Mouse (Mus musculus) heart, postnatal 0 days (tissue): ENCODE data around the gene Rai1. TPM values are rescaled to one million over a fixed set of nuclear protein-coding genes. Genes with fewer than 3 reads are reported as not detected.

Experiments used
- ATAC-seq: fragments of 200-750 bp; cut with Nextera tagmentation; 2 replicates; pipeline ENCODE4 v1.8.0; 2017; ENCODE audit warnings: low read depth, moderate number of reproducible peaks, moderate library complexity; ENCODE audit not compliant: insufficient read depth
- DNase-seq: peaks from one replicate; pipeline ENCODE4 v3.0.0-alpha.2; 2016; ENCODE audit warnings: low spot score
- H3K27ac ChIP-seq: fragments of 300-500 bp; sonication (generic); 2 replicates; pipeline ENCODE4 v1.5.1; 2014; ENCODE audit warnings: low read depth, mild to moderate bottlenecking
- H3K27me3 ChIP-seq: fragments of 300-500 bp; sonication (generic); 2 replicates; pipeline ENCODE4 v1.6.1; 2014; ENCODE audit warnings: low read length, mixed read lengths; ENCODE audit not compliant: control insufficient read depth, insufficient read depth
- H3K36me3 ChIP-seq: fragments of 300-500 bp; sonication (generic); replicated peaks from 2 replicates; pipeline ENCODE4 v1.6.1; 2014; ENCODE audit warnings: low read length, mixed read lengths; ENCODE audit not compliant: control insufficient read depth, insufficient read depth
- H3K4me1 ChIP-seq: fragments of 300-500 bp; sonication (generic); 2 replicates; pipeline ENCODE4 v1.6.1; 2014; ENCODE audit warnings: antibody characterized with exemption; ENCODE audit not compliant: control insufficient read depth, insufficient read depth
- H3K4me2 ChIP-seq: fragments of 300-500 bp; sonication (generic); 2 replicates; pipeline ENCODE4 v1.6.1; 2014; ENCODE audit warnings: low read depth, mild to moderate bottlenecking, low read length, moderate library complexity
- H3K4me3 ChIP-seq: fragments of 300-500 bp; sonication (generic); 2 replicates; pipeline ENCODE4 v1.5.1; 2014; ENCODE audit warnings: low read depth, low read length
- H3K9ac ChIP-seq: fragments of 300-500 bp; sonication (generic); replicated peaks from 2 replicates; pipeline ENCODE4 v1.6.1; 2014; ENCODE audit warnings: low read depth, low read length, mixed read lengths
- H3K9me3 ChIP-seq: fragments of 300-500 bp; sonication (generic); replicated peaks from 2 replicates; pipeline ENCODE4 v1.6.1; 2016; ENCODE audit warnings: low read length; ENCODE audit not compliant: control insufficient read depth
- CTCF ChIP-seq: IDR thresholded peaks from 2 replicates; pipeline ENCODE4 v1.5.1; 2016; ENCODE audit warnings: antibody characterized with exemption, control low read depth, low read depth
- EP300 ChIP-seq: IDR thresholded peaks from 2 replicates; pipeline ENCODE4 v1.6.1; 2016; ENCODE audit warnings: antibody characterized with exemption, low read depth
- WGBS: fragments of 180-500 bp; shearing (Covaris S2); extraction: QIAGEN DNeasy Blood & Tissue Kit; methylation state at CpG from one replicate; pipeline ENCODE4 v1.1.7; 2014; 5-methylcytosine and 5-hydroxymethylcytosine counted together
- microRNA-seq: library from miRNA; unstranded; fragments of <30 nt; microRNA quantifications from one replicate; pipeline ENCODE4, GENCODE M21; 2016
- polyA plus RNA-seq: library from polyadenylated mRNA; unstranded; fragments of >200 nt; fragmentation: Nextera tagmentation; extraction: Ambion mirVana; gene quantifications from 2 replicates; pipeline ENCODE4 v1.2.1, GENCODE M21; 2015
- total RNA-seq: library from RNA; depleted of rRNA; stranded (reverse); fragments of >200 nt; gene quantifications from 2 replicates; pipeline ENCODE4 v1.2.3, GENCODE M21; 2014; ENCODE audit warnings: low replicate concordance; rRNA removed

Gene Rai1
- total and polyA plus RNA-seq, 2 experiments from 2014 or later, result 10.2 to 28.1 TPM

GRCm38 (mm10) chr11:60235351-60235750, 130.5 kb downstream of the Rai1 start:
- Histone ChIP-seq H3K9me3 (no peaks in the 10 kb centered on the region), H3K4me2 (no peak overlapping the region), H3K4me3 (no peak overlapping the region), H3K4me1 (peaks cover 12% of the 10 kb centered on the region), H3K9ac (no peak overlapping the region), H3K27me3 (no peaks in the 10 kb centered on the region), H3K36me3 (peaks cover 27% of the 10 kb centered on the region), H3K27ac (no peak overlapping the region)
- 91% methylated on average over 5 of the region's 5 CpGs for WGBS
- TF ChIP-seq EP300 (no peak), CTCF (no peak)
- ATAC-seq (no peak), DNase-seq (no peak)

GRCm38 (mm10) chr11:60240509-60240908, 135.7 kb downstream of the Rai1 start:
- Histone ChIP-seq H3K36me3 (peaks cover 53% of the 10 kb centered on the region), H3K4me2 (no peak overlapping the region), H3K9me3 (no peaks in the 10 kb centered on the region), H3K27ac (no peak overlapping the region), H3K4me3 (no peak overlapping the region), H3K9ac (no peak overlapping the region), H3K27me3 (no peaks in the 10 kb centered on the region), H3K4me1 (0 out of 2 replicates have a peak, but pooled peaks cover 3% of the 10 kb centered on the region)
- TF ChIP-seq EP300 (no peak), CTCF (no peak)
- DNase-seq, result no peak
- 67% methylated on average over 4 of the region's 4 CpGs for WGBS
- ATAC-seq, result no peak

- H3K27me3 ChIP-seq, result no peaks in the 10 kb centered on the region
- no peak for TF ChIP-seq CTCF
- TF ChIP-seq EP300, result no peak
- H3K36me3 ChIP-seq, result peaks cover 37% of the 10 kb centered on the region
- H3K9me3 ChIP-seq, result no peaks in the 10 kb centered on the region
- ATAC-seq, result peak; percentile 74
- H3K4me3 ChIP-seq, result no peak overlapping the region
- 0 out of 2 replicates have a peak, but pooled peaks cover 9% of the 10 kb centered on the region for H3K4me1 ChIP-seq
- H3K4me2 ChIP-seq, result no peak overlapping the region
- H3K27ac ChIP-seq, result peak overlapping the region; percentile 77
- 41% methylated on average over 11 of the region's 11 CpGs for WGBS
- no peak overlapping the region for H3K9ac ChIP-seq
- peak; percentile 62 for DNase-seq
Observed at GRCm38 (mm10) chr11:60244503-60245143, 139.8 kb downstream of the Rai1 start.

GRCm38 (mm10) chr11:60246077-60246476, 141.3 kb downstream of the Rai1 start:
- TF ChIP-seq EP300, result no peak
- TF ChIP-seq CTCF, result no peak
- 0 out of 2 replicates have a peak overlapping the region, but pooled peaks have one; percentile 77 for H3K27ac ChIP-seq
- H3K4me1 ChIP-seq, result 0 out of 2 replicates have a peak, but pooled peaks cover 9% of the 10 kb centered on the region
- H3K4me3 ChIP-seq, result no peak overlapping the region
- H3K36me3 ChIP-seq, result peaks cover 32% of the 10 kb centered on the region
- no peak overlapping the region for H3K9ac ChIP-seq
- no peaks in the 10 kb centered on the region for H3K27me3 ChIP-seq
- no peak for DNase-seq
- no peak for ATAC-seq
- no peak overlapping the region for H3K4me2 ChIP-seq
- no peaks in the 10 kb centered on the region for H3K9me3 ChIP-seq

GRCm38 (mm10) chr11:60247753-60248550, 143.1 kb downstream of the Rai1 start:
- Histone ChIP-seq H3K9me3 (no peaks in the 10 kb centered on the region), H3K27ac (peak overlapping the region; percentile 22; the same call in 1 of the 2 replicates), H3K4me3 (no peak overlapping the region), H3K27me3 (no peaks in the 10 kb centered on the region), H3K4me1 (peaks cover 12% of the 10 kb centered on the region; the same call in 1 of the 2 replicates), H3K36me3 (peaks cover 13% of the 10 kb centered on the region), H3K9ac (no peak overlapping the region), H3K4me2 (no peak overlapping the region)
- ATAC-seq (no peak), DNase-seq (no peak)
- no peak for TF ChIP-seq CTCF
- TF ChIP-seq EP300, result no peak
- 48% methylated on average over 5 of the region's 5 CpGs for WGBS

Small RNA genes within 50 kb of the gene (microRNA-seq; reads per million reads assigned to microRNA genes)
- gene Mir6921, result 0.54 reads per million
- not detected for gene Mir6922

Other genes starting within 250 kb of the Rai1 start
- gene Med9, start 156.8 kb upstream of the Rai1 start, total RNA-seq, result 29.4 and 33.0 TPM in 2 replicates
- gene Med9, start 156.8 kb upstream of the Rai1 start, polyA plus RNA-seq, result 40.8 and 41.1 TPM in 2 replicates
- 0.08 and 5.6 TPM in 2 replicates for gene Rasd1, start 140.1 kb upstream of the Rai1 start, total RNA-seq
- gene Rasd1, start 140.1 kb upstream of the Rai1 start, polyA plus RNA-seq, result 10.5 and 12.2 TPM in 2 replicates
- 11.9 and 14.8 TPM in 2 replicates for gene Pemt, start 58.5 kb upstream of the Rai1 start, total RNA-seq
- gene Pemt, start 58.5 kb upstream of the Rai1 start, polyA plus RNA-seq, result 6.9 and 8.2 TPM in 2 replicates
- 77.2 and 81.7 TPM in 2 replicates for gene Srebf1, start 117.6 kb downstream of the Rai1 start, total RNA-seq
- gene Srebf1, start 117.6 kb downstream of the Rai1 start, polyA plus RNA-seq, result 29.9 and 31.0 TPM in 2 replicates
- 56.8 and 77.3 TPM in 2 replicates for gene Tom1l2, start 247.9 kb downstream of the Rai1 start, total RNA-seq
- gene Tom1l2, start 247.9 kb downstream of the Rai1 start, polyA plus RNA-seq, result 30.5 and 31.3 TPM in 2 replicates
- 2.0 and 2.9 TPM in 2 replicates for gene Drc3, start 248.3 kb downstream of the Rai1 start, total RNA-seq
- gene Drc3, start 248.3 kb downstream of the Rai1 start, polyA plus RNA-seq, result 2.1 and 2.9 TPM in 2 replicates